Mouse (Mus musculus): Measurements from ENCODE around the gene Gse1. TPM values are rescaled to one million over a fixed set of nuclear protein-coding genes. Genes with fewer than 3 reads are reported as not detected.
A peak's percentile ranks its signal among the peaks of the same experiment; 100 is the strongest.

Gse1 gene
- total RNA-seq, 1 experiment = 21.4 TPM

GRCm38 (mm10) chr8:120487729-120488510, 259.7 kb downstream of the Gse1 start:
- Histone ChIP-seq H3K4me1 (ENCODE audit: control insufficient read depth in 2 of 2, insufficient read depth in 2 of 2, low read length in 2 of 2, poor library complexity in 1 of 2) (peaks cover 9 to 26% of the 10 kb centered on the region in 2 experiments; a peak in 3 of 4 replicates), H3K36me3 (ENCODE audit: control insufficient read depth, insufficient read depth, low read length, poor library complexity, severe bottlenecking) (no peaks in the 10 kb centered on the region)
- no peak for DNase-seq (ENCODE audit: low read depth, low spot score)

GRCm38 (mm10) chr8:120488636-120489131, 260.4 kb downstream of the Gse1 start:
- Histone ChIP-seq H3K4me1 (ENCODE audit: control insufficient read depth in 2 of 2, insufficient read depth in 2 of 2, low read length in 2 of 2, poor library complexity in 1 of 2) (peaks cover 9 to 29% of the 10 kb centered on the region in 2 experiments; a peak in 3 of 4 replicates), H3K9ac (ENCODE audit: insufficient read depth, low read depth, low read length, poor library complexity, severe bottlenecking) (peak overlapping the region; percentile 80), H3K36me3 (ENCODE audit: control insufficient read depth, insufficient read depth, low read length, poor library complexity, severe bottlenecking) (no peaks in the 10 kb centered on the region), H3K9me3 (ENCODE audit: control insufficient read depth, insufficient read depth, low read depth, low read length) (no peaks in the 10 kb centered on the region), H3K4me3 (ENCODE audit: insufficient read depth in 1 of 2, low read depth in 1 of 2, low read length in 2 of 2, poor library complexity in 1 of 2, severe bottlenecking in 1 of 2) (peak overlapping the region; percentile 65 to 74), H3K27ac (ENCODE audit: insufficient read depth, low read depth, low read length, poor library complexity, severe bottlenecking) (no peak overlapping the region; the same call in 1 of the 2 replicates)
- in situ Hi-C loops (cut with MboI; ENCODE audit: low sequenced_read_pairs in 2 of 2, unreplicated experiment in 2 of 2) = no loop called here
- DNase-seq (ENCODE audit: low read depth, low spot score) = no peak
- TF ChIP-seq ZC3H11A (IDR thresholded peaks at IDR 0.05; ENCODE audit: borderline replicate concordance, low read depth, low read length) (no peak), ZNF384 (IDR thresholded peaks at IDR 0.05; ENCODE audit: low read depth, low read length) (peak; percentile 86)

More at GRCm38 (mm10) chr8:120487729-120488510, 259.7 kb downstream of the Gse1 start:
- Histone ChIP-seq H3K4me3 (ENCODE audit: insufficient read depth in 1 of 2, low read depth in 1 of 2, low read length in 2 of 2, poor library complexity in 1 of 2, severe bottlenecking in 1 of 2) (peak overlapping the region; percentile 65 to 74), H3K9ac (ENCODE audit: insufficient read depth, low read depth, low read length, poor library complexity, severe bottlenecking) (peak overlapping the region; percentile 70), H3K27ac (ENCODE audit: insufficient read depth, low read depth, low read length, poor library complexity, severe bottlenecking) (peak overlapping the region; percentile 35; the same call in 1 of the 2 replicates), H3K9me3 (ENCODE audit: control insufficient read depth, insufficient read depth, low read depth, low read length) (no peaks in the 10 kb centered on the region)
- TF ChIP-seq ZC3H11A (IDR thresholded peaks at IDR 0.05; ENCODE audit: borderline replicate concordance, low read depth, low read length) = no peak
- no peak for TF ChIP-seq HCFC1 (IDR thresholded peaks at IDR 0.05; ENCODE audit: borderline replicate concordance, insufficient read depth, low read length)
- TF ChIP-seq CHD2 (IDR thresholded peaks at IDR 0.05; ENCODE audit: low read depth, low read length) = no peak
- TF ChIP-seq MAFK (IDR thresholded peaks at IDR 0.05; ENCODE audit: insufficient read depth, low read depth, low read length) = no peak
- in situ Hi-C loops (cut with MboI; ENCODE audit: low sequenced_read_pairs in 2 of 2, unreplicated experiment in 2 of 2) = no loop called here

GRCm38 (mm10) chr8:120489142-120489754, 261.0 kb downstream of the Gse1 start:
- Histone ChIP-seq H3K4me1 (ENCODE audit: control insufficient read depth in 2 of 2, insufficient read depth in 2 of 2, low read length in 2 of 2, poor library complexity in 1 of 2) (peaks cover 9 to 33% of the 10 kb centered on the region in 2 experiments; a peak in 3 of 4 replicates), H3K4me3 (ENCODE audit: insufficient read depth in 1 of 2, low read depth in 1 of 2, low read length in 2 of 2, poor library complexity in 1 of 2, severe bottlenecking in 1 of 2) (peak overlapping the region; percentile 65 to 74), H3K9me3 (ENCODE audit: control insufficient read depth, insufficient read depth, low read depth, low read length) (no peaks in the 10 kb centered on the region), H3K36me3 (ENCODE audit: control insufficient read depth, insufficient read depth, low read length, poor library complexity, severe bottlenecking) (no peaks in the 10 kb centered on the region), H3K27ac (ENCODE audit: insufficient read depth, low read depth, low read length, poor library complexity, severe bottlenecking) (no peak overlapping the region; the same call in 1 of the 2 replicates), H3K9ac (ENCODE audit: insufficient read depth, low read depth, low read length, poor library complexity, severe bottlenecking) (peak overlapping the region; percentile 80)
- DNase-seq (ENCODE audit: low read depth, low spot score) = no peak
- TF ChIP-seq HCFC1 (IDR thresholded peaks at IDR 0.05; ENCODE audit: borderline replicate concordance, insufficient read depth, low read length) = no peak
- no peak for TF ChIP-seq ZNF384 (IDR thresholded peaks at IDR 0.05; ENCODE audit: low read depth, low read length)
- TF ChIP-seq ZC3H11A (IDR thresholded peaks at IDR 0.05; ENCODE audit: borderline replicate concordance, low read depth, low read length) = no peak
- no peak for TF ChIP-seq CHD2 (IDR thresholded peaks at IDR 0.05; ENCODE audit: low read depth, low read length)
- no peak for TF ChIP-seq MAFK (IDR thresholded peaks at IDR 0.05; ENCODE audit: insufficient read depth, low read depth, low read length)
- in situ Hi-C loops (cut with MboI; ENCODE audit: low sequenced_read_pairs in 2 of 2, unreplicated experiment in 2 of 2) = no loop called here

- H3K4me1 ChIP-seq (ENCODE audit: control insufficient read depth in 2 of 2, insufficient read depth in 2 of 2, low read length in 2 of 2, poor library complexity in 1 of 2) = peaks cover 9 to 35% of the 10 kb centered on the region in 2 experiments; a peak in 3 of 4 replicates
- H3K9me3 ChIP-seq (ENCODE audit: control insufficient read depth, insufficient read depth, low read depth, low read length) = no peaks in the 10 kb centered on the region
- DNase-seq (ENCODE audit: low read depth, low spot score) = no peak
- peak overlapping the region; percentile 65 to 74 for H3K4me3 ChIP-seq (ENCODE audit: insufficient read depth in 1 of 2, low read depth in 1 of 2, low read length in 2 of 2, poor library complexity in 1 of 2, severe bottlenecking in 1 of 2)
- in situ Hi-C loops (cut with MboI; ENCODE audit: low sequenced_read_pairs in 2 of 2, unreplicated experiment in 2 of 2) = no loop called here
- H3K27ac ChIP-seq (ENCODE audit: insufficient read depth, low read depth, low read length, poor library complexity, severe bottlenecking) = no peak overlapping the region
- no peak for TF ChIP-seq HCFC1 (IDR thresholded peaks at IDR 0.05; ENCODE audit: borderline replicate concordance, insufficient read depth, low read length)
- no peak for TF ChIP-seq ZNF384 (IDR thresholded peaks at IDR 0.05; ENCODE audit: low read depth, low read length)
- TF ChIP-seq MAFK (IDR thresholded peaks at IDR 0.05; ENCODE audit: insufficient read depth, low read depth, low read length) = no peak
- TF ChIP-seq ZC3H11A (IDR thresholded peaks at IDR 0.05; ENCODE audit: borderline replicate concordance, low read depth, low read length) = no peak
- no peak for TF ChIP-seq CHD2 (IDR thresholded peaks at IDR 0.05; ENCODE audit: low read depth, low read length)
- H3K36me3 ChIP-seq (ENCODE audit: control insufficient read depth, insufficient read depth, low read length, poor library complexity, severe bottlenecking) = no peaks in the 10 kb centered on the region
- H3K9ac ChIP-seq (ENCODE audit: insufficient read depth, low read depth, low read length, poor library complexity, severe bottlenecking) = peak overlapping the region; percentile 80; the same call in 1 of the 2 replicates
These were observed 261.6 kb downstream of the Gse1 start for GRCm38 (mm10) chr8:120489771-120490281.
